Mouse (Mus musculus): Measurements from ENCODE around the gene Opa3.

DNA sequence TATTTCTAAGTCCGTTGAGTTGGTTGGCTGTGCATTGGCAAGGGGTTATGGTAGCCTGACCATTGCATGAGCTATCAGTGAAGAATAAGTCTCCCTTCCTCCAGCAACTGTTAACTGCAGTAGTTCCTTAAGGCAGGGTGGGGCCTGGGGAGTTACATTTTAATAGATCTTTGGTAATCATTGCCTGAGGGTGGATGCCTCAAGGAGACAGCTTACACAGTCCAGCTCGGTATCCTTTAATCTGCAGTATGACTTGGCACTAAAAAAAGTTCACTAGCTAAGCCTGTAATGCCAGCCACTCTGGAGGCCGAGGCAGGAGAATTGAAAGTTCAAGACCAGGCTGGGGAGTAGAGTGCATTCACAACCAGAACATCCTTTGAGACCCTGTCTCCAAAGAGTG, 3.7 kb downstream of the Opa3 start:
- no peak for TF ChIP-seq CTCF (IDR thresholded peaks at IDR 0.05; ENCODE audit: borderline replicate concordance, extremely low read depth, insufficient read depth, insufficient read length)
- TF ChIP-seq POLR2A (IDR thresholded peaks at IDR 0.05; ENCODE audit: borderline replicate concordance, extremely low read depth, insufficient read depth, insufficient read length, poor library complexity, severe bottlenecking): no peak

All from brain, embryonic 14.5 days (tissue).